Mouse (Mus musculus) neural tube, embryonic 13.5 days (tissue): Measurements from ENCODE around the gene Cerk. TPM values are rescaled to one million over a fixed set of nuclear protein-coding genes. Genes with fewer than 3 reads are reported as not detected.

ENCODE experiments used
- ATAC-seq: fragments of 200-750 bp; cut with Nextera tagmentation; 2 replicates; pipeline ENCODE4 v1.8.0; 2017; ENCODE audit warnings: low read depth, mild to moderate bottlenecking, moderate TSS enrichment, moderate library complexity
- H3K27ac ChIP-seq: fragments of 300-500 bp; sonication (generic); replicated peaks from 2 replicates; pipeline ENCODE4 v1.5.1; 2015; ENCODE audit warnings: moderate library complexity, mild to moderate bottlenecking, inconsistent platforms
- H3K27me3 ChIP-seq: fragments of 300-500 bp; sonication (generic); 2 replicates; pipeline ENCODE4 v1.6.1; 2015; ENCODE audit warnings: mild to moderate bottlenecking, inconsistent platforms
- H3K36me3 ChIP-seq: fragments of 300-500 bp; sonication (generic); 2 replicates; pipeline ENCODE4 v1.6.1; 2015; ENCODE audit warnings: mild to moderate bottlenecking, inconsistent platforms
- H3K4me1 ChIP-seq: fragments of 300-500 bp; sonication (generic); replicated peaks from 2 replicates; pipeline ENCODE4 v1.6.1; 2015; ENCODE audit warnings: inconsistent platforms
- H3K4me2 ChIP-seq: fragments of 300-500 bp; sonication (generic); 2 replicates; pipeline ENCODE4 v1.6.1; 2015; ENCODE audit warnings: inconsistent platforms, mild to moderate bottlenecking, moderate library complexity
- H3K4me3 ChIP-seq: fragments of 300-500 bp; sonication (generic); 2 replicates; pipeline ENCODE4 v1.5.1; 2015; ENCODE audit warnings: mild to moderate bottlenecking, inconsistent platforms
- H3K9ac ChIP-seq: fragments of 300-500 bp; sonication (generic); 2 replicates; pipeline ENCODE4 v1.6.1; 2015; ENCODE audit warnings: moderate library complexity, mild to moderate bottlenecking, inconsistent platforms
- H3K9me3 ChIP-seq: fragments of 300-500 bp; sonication (generic); 2 replicates; pipeline ENCODE4 v1.6.1; 2016; ENCODE audit warnings: inconsistent platforms
- WGBS: fragments of 180-500 bp; shearing (Covaris S2); methylation state at CpG from one replicate; pipeline ENCODE4 v1.1.7; 2015; 5-methylcytosine and 5-hydroxymethylcytosine counted together
- polyA plus RNA-seq: library from polyadenylated mRNA; unstranded; fragments of >200 nt; fragmentation: Nextera tagmentation; extraction: Ambion mirVana; gene quantifications from 2 replicates; pipeline ENCODE4 v1.2.1, GENCODE M21; 2015

The Cerk gene
- polyA plus RNA-seq, 1 experiment from 2014 or later, result 30.4 TPM

DNA sequence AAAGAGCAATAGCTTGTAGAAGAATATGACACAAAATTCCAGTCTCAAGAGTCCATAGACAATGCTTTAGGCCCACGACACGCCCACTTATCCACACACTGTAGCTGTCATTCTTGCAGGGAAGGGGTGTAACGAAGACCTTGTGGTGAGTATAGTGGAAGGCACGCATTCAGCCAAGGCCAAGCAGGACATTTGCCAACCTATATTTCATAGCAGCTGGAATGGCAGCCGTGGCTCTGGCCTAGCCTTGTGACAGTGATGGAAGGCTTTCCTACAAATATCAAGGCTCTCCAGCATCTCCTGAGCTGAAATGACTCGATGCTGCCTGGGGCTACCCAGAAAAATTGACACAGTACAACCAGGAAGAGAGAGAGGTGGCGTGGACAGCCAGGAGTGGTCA is 40.9 kb downstream of the Cerk start:
- Histone ChIP-seq H3K36me3 (peaks cover 90% of the 10 kb centered on the region), H3K4me3 (no peak overlapping the region), H3K4me2 (no peak overlapping the region), H3K9ac (no peak overlapping the region), H3K27ac (no peak overlapping the region), H3K9me3 (no peaks in the 10 kb centered on the region), H3K27me3 (no peaks in the 10 kb centered on the region), H3K4me1 (no peaks in the 10 kb centered on the region; the same call in 1 of the 2 replicates)
- 84% methylated on average over 7 of the region's 7 CpGs for WGBS
- no peak for ATAC-seq

DNA sequence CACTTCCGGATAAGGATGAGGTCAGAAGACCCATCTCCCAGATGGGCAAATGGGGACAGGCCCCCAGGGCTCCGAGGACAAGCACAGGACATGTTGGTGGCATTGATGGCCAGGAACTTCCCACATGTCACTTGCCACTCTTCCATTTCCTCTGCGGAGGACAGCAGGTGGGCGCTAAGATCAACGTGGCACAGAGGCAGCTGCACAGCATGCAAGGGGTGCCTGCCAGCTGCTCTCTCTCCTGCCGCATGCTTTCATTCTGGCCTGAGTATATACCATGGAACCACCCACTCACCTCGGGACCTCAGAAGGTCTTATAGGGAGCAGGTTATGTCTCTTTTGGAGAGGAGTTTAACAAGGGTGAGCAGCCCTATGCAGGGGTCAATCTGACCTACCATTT is 41.4 kb downstream of the Cerk start:
- WGBS, result 77% methylated on average over 7 of the region's 7 CpGs
- H3K4me1 ChIP-seq, result no peaks in the 10 kb centered on the region; the same call in none of the 2 replicates
- peaks cover 91% of the 10 kb centered on the region for H3K36me3 ChIP-seq
- H3K27ac ChIP-seq, result no peak overlapping the region
- H3K9ac ChIP-seq, result no peak overlapping the region
- H3K9me3 ChIP-seq, result no peaks in the 10 kb centered on the region
- no peak overlapping the region for H3K4me3 ChIP-seq
- no peak for ATAC-seq
- no peak overlapping the region for H3K4me2 ChIP-seq
- no peaks in the 10 kb centered on the region for H3K27me3 ChIP-seq

DNA sequence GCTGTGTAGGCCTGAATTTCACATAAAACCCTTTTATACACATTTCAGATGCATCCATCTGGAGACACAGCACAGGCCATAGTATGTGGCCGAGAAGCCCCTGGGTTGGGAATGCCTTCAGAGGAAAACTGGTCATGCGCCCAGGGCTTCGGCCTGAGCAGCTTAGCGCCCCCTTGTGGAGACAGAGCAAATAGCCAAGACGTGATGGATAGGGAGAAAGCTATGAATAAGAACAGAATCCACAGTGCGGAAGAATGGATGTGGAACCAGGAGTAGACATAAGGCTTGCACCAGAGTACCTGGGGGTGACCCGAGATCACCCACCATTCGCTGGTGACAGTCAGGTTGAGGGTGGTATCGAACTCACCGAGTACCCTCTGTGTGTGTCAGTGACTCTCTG is 45.6 kb downstream of the Cerk start:
- 31% methylated on average over 10 of the region's 10 CpGs for WGBS
- H3K4me1 ChIP-seq, result peaks cover 3% of the 10 kb centered on the region
- peak; percentile 49; the same call in 1 of the 2 replicates for ATAC-seq

DNA sequence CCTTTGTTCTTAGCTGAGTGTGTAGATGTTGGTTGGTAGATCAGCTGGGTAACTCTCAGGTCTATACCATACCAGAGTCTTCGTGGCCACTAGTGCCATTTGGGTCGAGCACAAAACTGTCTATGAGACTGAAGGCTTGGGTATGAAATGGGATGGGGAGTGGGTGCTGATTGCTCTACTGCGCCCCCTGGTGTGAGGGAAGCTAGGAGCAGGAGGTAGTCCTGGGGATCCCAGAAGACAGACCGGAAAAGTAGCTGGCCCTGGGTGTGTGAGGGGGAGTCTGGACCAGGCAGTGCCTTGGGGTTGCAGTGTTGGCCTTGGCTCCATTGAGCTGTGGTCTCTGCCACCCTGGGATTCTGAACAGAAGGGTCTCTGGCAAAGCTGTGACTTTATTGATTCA is 48.3 kb downstream of the Cerk start:
- no peak overlapping the region for H3K27ac ChIP-seq
- WGBS, result 71% methylated on average over 4 of the region's 4 CpGs
- no peak for ATAC-seq
- no peak overlapping the region for H3K9ac ChIP-seq
- no peaks in the 10 kb centered on the region for H3K27me3 ChIP-seq
- H3K4me3 ChIP-seq, result no peak overlapping the region
- no peaks in the 10 kb centered on the region for H3K9me3 ChIP-seq
- H3K4me2 ChIP-seq, result no peak overlapping the region
- H3K36me3 ChIP-seq, result peaks cover 69% of the 10 kb centered on the region
- H3K4me1 ChIP-seq, result peaks cover 12% of the 10 kb centered on the region

More for the DNA sequence above, 45.6 kb downstream of the Cerk start:
- Histone ChIP-seq H3K36me3 (peaks cover 71% of the 10 kb centered on the region), H3K9me3 (no peaks in the 10 kb centered on the region), H3K4me3 (no peak overlapping the region), H3K4me2 (no peak overlapping the region), H3K27me3 (no peaks in the 10 kb centered on the region), H3K27ac (peak overlapping the region; percentile 64), H3K9ac (0 out of 2 replicates have a peak overlapping the region, but pooled peaks have one; percentile 31)

DNA sequence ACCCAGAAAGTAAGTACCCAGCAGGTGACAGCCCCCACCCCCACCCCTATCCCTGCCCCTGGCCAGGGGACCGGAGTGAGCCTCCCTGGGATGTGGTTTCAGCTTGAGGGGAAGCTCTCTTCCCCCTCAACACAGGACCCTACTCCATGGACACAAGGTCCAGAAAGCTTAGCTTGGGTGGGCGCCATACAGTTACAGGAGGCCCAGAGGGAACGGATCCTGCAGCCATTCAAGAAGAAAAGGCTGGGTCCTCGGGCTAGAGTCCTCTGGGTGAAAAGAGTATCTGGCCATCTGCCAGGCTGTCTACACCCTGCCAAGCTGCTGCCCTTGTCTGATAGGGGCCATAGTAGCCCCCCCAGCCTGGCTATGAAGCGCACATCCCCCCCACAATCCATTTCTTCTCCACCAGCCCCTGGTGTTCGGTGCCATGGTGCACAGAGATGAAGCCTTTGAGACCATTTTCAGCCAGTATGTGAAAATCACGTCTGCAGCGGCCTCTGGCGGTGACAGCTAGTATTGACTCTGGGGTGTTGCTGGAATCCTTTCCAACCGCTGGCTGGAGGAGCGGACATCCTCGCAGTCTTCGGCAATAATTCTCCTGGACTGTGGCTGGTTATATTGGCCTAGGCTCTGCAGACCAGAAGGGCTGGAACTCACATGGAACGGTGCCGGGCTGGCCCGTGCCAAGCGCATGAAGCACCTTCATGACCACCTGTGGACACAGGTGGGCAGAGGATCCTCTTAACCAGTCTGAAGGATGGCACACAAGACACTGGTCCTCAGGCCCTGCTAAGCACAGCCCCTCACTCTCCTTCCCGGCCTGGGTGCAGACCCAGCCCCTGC is 50.8 kb downstream of the Cerk start:
- no peaks in the 10 kb centered on the region for H3K27me3 ChIP-seq
- H3K9ac ChIP-seq, result peak overlapping the region; percentile 31; the same call in 1 of the 2 replicates
- H3K9me3 ChIP-seq, result no peaks in the 10 kb centered on the region
- H3K27ac ChIP-seq, result peak overlapping the region; percentile 69
- peaks cover 70% of the 10 kb centered on the region for H3K36me3 ChIP-seq
- 40% methylated on average over 18 of the region's 18 CpGs for WGBS
- peak; percentile 41 for ATAC-seq
- H3K4me1 ChIP-seq, result peaks cover 12% of the 10 kb centered on the region
- no peak overlapping the region for H3K4me3 ChIP-seq
- no peak overlapping the region for H3K4me2 ChIP-seq

DNA sequence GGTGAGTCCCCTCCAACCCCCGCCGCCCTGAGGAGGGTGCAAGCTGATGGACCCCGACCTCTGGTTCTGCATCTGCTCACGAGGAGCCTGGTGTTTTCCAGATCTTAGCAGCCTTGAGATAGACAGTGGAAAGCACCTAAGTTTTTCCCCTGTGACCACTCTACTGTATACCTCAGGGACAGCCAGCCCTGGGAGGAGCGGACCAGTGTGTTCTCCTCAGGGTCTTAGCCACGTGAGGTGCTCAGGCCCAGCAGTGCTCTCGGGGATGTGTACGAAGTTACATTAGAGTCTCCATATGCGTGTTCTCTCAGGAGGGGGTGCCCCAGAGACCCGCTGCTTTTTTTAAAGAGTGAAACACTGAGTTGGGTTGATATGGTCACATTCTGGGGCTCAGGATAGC is 55.3 kb downstream of the Cerk start:
- Histone ChIP-seq H3K27ac (no peak overlapping the region), H3K4me3 (no peak overlapping the region), H3K9me3 (no peaks in the 10 kb centered on the region), H3K4me1 (peaks cover 12% of the 10 kb centered on the region), H3K4me2 (no peak overlapping the region), H3K9ac (no peak overlapping the region), H3K27me3 (no peaks in the 10 kb centered on the region), H3K36me3 (peaks cover 88% of the 10 kb centered on the region)
- no peak for ATAC-seq
- 93% methylated on average over 10 of the region's 10 CpGs for WGBS

DNA sequence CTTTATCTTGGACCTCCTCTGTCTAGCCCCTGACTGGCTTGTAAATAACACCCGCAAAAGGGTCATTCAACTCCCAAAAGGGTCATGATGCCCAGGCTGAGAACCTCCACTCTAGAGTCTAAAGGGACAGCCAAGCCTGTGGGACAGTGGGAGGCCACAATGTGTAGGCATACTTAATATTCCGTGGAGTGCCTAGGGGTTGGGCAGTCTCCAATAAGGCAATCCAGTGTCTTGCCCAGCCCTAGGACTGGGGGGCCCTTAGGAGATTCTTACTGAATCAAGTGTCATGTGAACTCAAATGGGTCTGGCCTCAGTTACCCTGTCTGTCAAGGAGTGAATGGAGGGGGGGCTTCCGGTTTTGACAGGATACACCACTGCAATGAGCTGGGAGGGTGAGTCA is 56.9 kb downstream of the Cerk start:
- Histone ChIP-seq H3K9me3 (no peaks in the 10 kb centered on the region), H3K9ac (no peak overlapping the region), H3K36me3 (peaks cover 82% of the 10 kb centered on the region), H3K4me3 (no peak overlapping the region), H3K27me3 (no peaks in the 10 kb centered on the region), H3K4me1 (0 out of 2 replicates have a peak, but pooled peaks cover 5% of the 10 kb centered on the region), H3K4me2 (no peak overlapping the region), H3K27ac (no peak overlapping the region)
- 0 out of 2 replicates have a peak, but pooled peaks have one; percentile 45 for ATAC-seq
- 75% methylated on average over 3 of the region's 3 CpGs for WGBS

DNA sequence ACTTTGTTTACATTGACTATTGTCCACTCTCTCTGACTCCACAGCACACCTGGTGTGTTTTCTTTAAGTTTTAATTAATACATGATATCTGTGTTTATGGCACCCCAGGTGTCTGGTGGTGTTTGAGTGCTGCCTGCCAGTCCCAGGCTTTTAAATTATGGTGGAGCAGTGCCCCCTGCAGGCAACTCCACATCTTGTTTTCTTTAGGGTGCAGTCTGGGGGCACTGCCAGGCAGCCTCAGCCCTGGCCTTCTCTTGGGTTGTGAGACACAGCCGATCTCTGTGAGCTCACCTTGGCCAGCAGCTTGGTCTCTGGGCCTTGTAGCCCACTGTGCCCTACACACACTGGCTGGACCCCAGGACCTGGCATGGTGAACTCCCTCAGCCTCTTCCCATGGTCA is 61.6 kb downstream of the Cerk start:
- no peak overlapping the region for H3K4me2 ChIP-seq
- no peak overlapping the region for H3K9ac ChIP-seq
- no peak overlapping the region for H3K27ac ChIP-seq
- no peaks in the 10 kb centered on the region for H3K9me3 ChIP-seq
- H3K4me1 ChIP-seq, result 0 out of 2 replicates have a peak, but pooled peaks cover 5% of the 10 kb centered on the region
- no peak overlapping the region for H3K4me3 ChIP-seq
- WGBS, result 52% methylated on average over 1 of the region's 1 CpGs
- H3K36me3 ChIP-seq, result peaks cover 80% of the 10 kb centered on the region
- ATAC-seq, result no peak
- H3K27me3 ChIP-seq, result no peaks in the 10 kb centered on the region

DNA sequence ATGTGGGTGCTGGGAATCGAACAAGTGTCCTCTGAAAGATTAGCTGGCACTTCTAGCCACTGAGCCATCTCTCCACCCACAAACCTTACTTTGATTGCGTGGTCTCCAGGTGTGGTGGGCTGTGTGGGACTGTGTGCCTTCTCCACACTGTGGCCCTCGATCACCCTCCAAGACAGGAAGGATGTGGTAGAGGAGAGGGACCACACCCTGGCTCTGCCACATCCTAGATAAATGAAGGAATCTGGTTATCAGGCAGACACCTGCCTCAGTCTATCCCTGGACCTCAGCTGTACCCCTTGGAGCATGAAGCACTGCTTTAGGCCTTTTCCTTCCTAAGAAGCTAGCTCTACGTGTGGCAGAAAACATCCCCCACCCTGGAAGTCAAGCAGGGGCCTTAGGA is 62.5 kb downstream of the Cerk start:
- H3K27me3 ChIP-seq, result no peaks in the 10 kb centered on the region
- ATAC-seq, result no peak
- no peak overlapping the region for H3K4me2 ChIP-seq
- 0 out of 2 replicates have a peak, but pooled peaks cover 5% of the 10 kb centered on the region for H3K4me1 ChIP-seq
- no peak overlapping the region for H3K4me3 ChIP-seq
- peaks cover 80% of the 10 kb centered on the region for H3K36me3 ChIP-seq
- H3K27ac ChIP-seq, result no peak overlapping the region
- WGBS, result 92% methylated on average over 4 of the region's 4 CpGs
- H3K9me3 ChIP-seq, result no peaks in the 10 kb centered on the region
- H3K9ac ChIP-seq, result no peak overlapping the region

DNA sequence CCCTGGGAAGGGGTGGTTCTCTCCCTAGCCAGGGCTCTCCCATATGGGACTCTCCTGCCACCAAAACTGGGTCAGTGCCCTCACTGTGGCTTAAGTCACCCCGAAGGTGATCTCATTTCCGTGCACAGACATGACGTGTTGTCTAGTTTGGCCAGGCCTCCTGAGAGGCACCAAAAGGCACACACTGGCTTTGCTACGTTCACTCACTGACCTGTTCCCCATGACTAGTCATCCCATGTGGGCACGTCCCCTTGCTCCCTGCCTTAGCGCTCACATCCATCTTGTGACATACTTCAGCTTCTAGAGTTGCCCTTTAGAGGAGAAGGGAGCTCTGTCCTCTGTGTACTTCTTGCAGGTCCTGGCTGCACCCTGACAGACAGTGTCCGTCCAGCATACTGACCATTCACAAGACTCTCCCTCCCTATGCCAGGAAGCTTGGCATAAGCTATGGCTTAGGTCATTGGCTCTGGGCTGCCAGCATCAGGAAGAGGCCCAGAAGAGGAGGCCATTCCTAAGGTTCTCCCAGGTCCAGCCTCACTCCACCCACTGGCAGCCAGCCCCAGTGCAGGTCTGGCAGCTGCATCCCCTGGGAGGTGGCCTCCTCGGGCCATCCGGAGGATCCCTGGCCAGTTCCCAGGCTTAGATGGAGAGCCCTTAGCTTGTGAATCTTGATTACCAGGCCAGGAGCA is 63.5 kb downstream of the Cerk start:
- H3K36me3 ChIP-seq, result peaks cover 74% of the 10 kb centered on the region
- no peak for ATAC-seq

DNA sequence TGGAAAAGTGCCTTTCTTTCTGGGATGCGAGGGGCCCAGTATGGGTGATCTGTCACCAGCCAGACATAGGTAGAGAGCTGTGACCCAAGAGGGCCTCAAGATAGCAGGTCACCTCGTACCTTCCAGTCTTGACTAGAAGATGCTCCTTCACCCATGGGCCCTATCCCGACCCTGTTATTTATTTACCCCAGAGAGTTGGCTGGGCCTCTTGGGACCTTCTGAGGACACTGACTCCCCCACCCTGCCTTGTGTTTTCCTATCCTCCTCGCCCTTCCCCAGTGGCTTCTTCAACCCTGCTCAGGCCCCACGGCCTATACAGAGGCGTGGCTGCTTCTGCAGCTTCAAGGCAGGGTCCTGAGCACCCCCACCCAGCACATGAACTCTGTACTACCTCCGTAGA is 66.8 kb downstream of the Cerk start:
- H3K4me1 ChIP-seq, result peaks cover 26% of the 10 kb centered on the region; the same call in 1 of the 2 replicates
- H3K9me3 ChIP-seq, result no peaks in the 10 kb centered on the region
- no peaks in the 10 kb centered on the region for H3K27me3 ChIP-seq
- no peak for ATAC-seq
- no peak overlapping the region for H3K27ac ChIP-seq
- H3K4me3 ChIP-seq, result no peak overlapping the region
- no peak overlapping the region for H3K4me2 ChIP-seq
- peaks cover 59% of the 10 kb centered on the region for H3K36me3 ChIP-seq
- H3K9ac ChIP-seq, result no peak overlapping the region
- 96% methylated on average over 7 of the region's 7 CpGs for WGBS

More for the DNA sequence above, 63.5 kb downstream of the Cerk start:
- H3K4me1 ChIP-seq, result peaks cover 12% of the 10 kb centered on the region; the same call in 1 of the 2 replicates
- WGBS, result 88% methylated on average over 9 of the region's 9 CpGs
- no peak overlapping the region for H3K4me2 ChIP-seq
- no peak overlapping the region for H3K4me3 ChIP-seq
- no peaks in the 10 kb centered on the region for H3K9me3 ChIP-seq
- H3K27ac ChIP-seq, result no peak overlapping the region
- no peak overlapping the region for H3K9ac ChIP-seq
- no peaks in the 10 kb centered on the region for H3K27me3 ChIP-seq
